Comparison of ENCODE assay signal across 24 mouse cellular contexts in genomic region chr2:104230444-104230843, GRCm38 (mm10).
A peak's percentile ranks its signal among the peaks of the same experiment; 100 is the strongest.
DNase-seq lines count a peak whose midpoint lies in the region; ATAC-seq and TF ChIP-seq lines count a peak whose summit lies in the region.
"Had no signal": no experiment of that assay in that cellular context is flagged by ENCODE, and none has a peak within 500 bp of the region (broad histone marks: within the 10 kb centered on the region; RNA-seq: fewer than 3 reads in every experiment).

No protein-coding gene starts in this region.

- no peak overlapping the region for H3K4me2 ChIP-seq in forebrain, embryonic 11.5 days (ENCODE audit: low read depth, low read length, severe bottlenecking)
- H3K4me2 ChIP-seq in forebrain, postnatal 0 days (ENCODE audit: low read depth), result no peak overlapping the region
- H3K4me2 ChIP-seq in lung, embryonic 14.5 days, result no peak overlapping the region
- H3K4me2 ChIP-seq: heart, embryonic 11.5 days; liver, embryonic 13.5 days; lung, embryonic 15.5 days; neural tube, embryonic 13.5 days had no signal

- H3K9ac ChIP-seq in forebrain, embryonic 11.5 days (ENCODE audit: low read length), result no peak overlapping the region
- no peak overlapping the region for H3K9ac ChIP-seq in forebrain, postnatal 0 days
- no peak overlapping the region for H3K9ac ChIP-seq in lung, embryonic 14.5 days
- H3K9ac ChIP-seq: liver, embryonic 13.5 days; lung, embryonic 15.5 days; neural tube, embryonic 13.5 days had no signal

- no peak for ATAC-seq in forebrain, embryonic 11.5 days (replicated peaks; ENCODE audit: low FRiP score)
- no peak for ATAC-seq in forebrain, postnatal 0 days
- peak; percentile 47; the same call in 1 of the 2 replicates for ATAC-seq in lung, embryonic 14.5 days (ENCODE audit: insufficient read depth)
- ATAC-seq: hindbrain, postnatal 0 days; intestine, embryonic 16.5 days; midbrain, embryonic 16.5 days had no signal

- H3K36me3 ChIP-seq in forebrain, embryonic 11.5 days (ENCODE audit: control insufficient read depth, insufficient read depth, low read length), result no peaks in the 10 kb centered on the region; the same call in 1 of the 2 replicates
- peaks cover 15% of the 10 kb centered on the region for H3K36me3 ChIP-seq in forebrain, postnatal 0 days (ENCODE audit: insufficient read depth)
- no peaks in the 10 kb centered on the region for H3K36me3 ChIP-seq in lung, embryonic 14.5 days (ENCODE audit: insufficient read depth)
- H3K36me3 ChIP-seq: forebrain, embryonic 10.5 days; hindbrain, embryonic 10.5 days; liver, embryonic 13.5 days; lung, embryonic 15.5 days had no signal

- 54% methylated on average over 2 of the region's 2 CpGs for WGBS in forebrain, embryonic 11.5 days
- WGBS in forebrain, postnatal 0 days, result 79% methylated on average over 2 of the region's 2 CpGs
- WGBS in lung, embryonic 14.5 days, result 44% methylated on average over 2 of the region's 2 CpGs
- 56% methylated on average over 2 of the region's 2 CpGs for WGBS in lung, adult 2 months

- no peaks in the 10 kb centered on the region for H3K9me3 ChIP-seq in forebrain, embryonic 11.5 days (ENCODE audit: control insufficient read depth, low read length)
- H3K9me3 ChIP-seq in forebrain, postnatal 0 days (ENCODE audit: low read length), result no peaks in the 10 kb centered on the region
- no peaks in the 10 kb centered on the region for H3K9me3 ChIP-seq in lung, embryonic 14.5 days (ENCODE audit: low read depth, low read length)
- H3K9me3 ChIP-seq: forebrain, embryonic 10.5 days; hindbrain, embryonic 10.5 days; liver, embryonic 13.5 days; lung, embryonic 15.5 days; neural tube, embryonic 13.5 days had no signal

- peak; percentile 42 for DNase-seq in forebrain, embryonic 11.5 days (ENCODE audit: low spot score)
- no peak for DNase-seq in forebrain, postnatal 0 days
- DNase-seq in lung, embryonic 14.5 days, result peak; percentile 47
- DNase-seq in lung, adult 2 months, result no peak
- peak; percentile 26 for DNase-seq in gastrocnemius, postnatal 25 days
- DNase-seq in skeletal muscle tissue, adult 2 months (ENCODE audit: low read depth, low spot score), result peak; percentile 23
- no peak for DNase-seq in T-cell, adult 2 months (ENCODE audit: low spot score)
- DNase-seq: cerebellum, adult 11 months; cerebellum, adult 9-11 months; kidney, adult 9 months; kidney, postnatal 14 days; liver, embryonic 13.5 days; retina, postnatal 1 day; right cerebral cortex, postnatal 25 days; thymus, postnatal 14 days had no signal

- H3K27me3 ChIP-seq in forebrain, embryonic 11.5 days (ENCODE audit: control insufficient read depth, insufficient read depth, low read length), result no peaks in the 10 kb centered on the region
- H3K27me3 ChIP-seq in forebrain, postnatal 0 days (ENCODE audit: insufficient read depth, low read length), result no peaks in the 10 kb centered on the region
- no peaks in the 10 kb centered on the region for H3K27me3 ChIP-seq in lung, embryonic 14.5 days (ENCODE audit: insufficient read depth, low read length)
- H3K27me3 ChIP-seq: liver, embryonic 13.5 days; lung, embryonic 15.5 days; neural tube, embryonic 13.5 days had no signal

- H3K27ac ChIP-seq in forebrain, embryonic 11.5 days (ENCODE audit: low read depth, low read length), result no peak overlapping the region
- H3K27ac ChIP-seq in forebrain, postnatal 0 days (ENCODE audit: low read depth, low read length), result no peak overlapping the region
- H3K27ac ChIP-seq in lung, embryonic 14.5 days (ENCODE audit: low read depth), result no peak overlapping the region
- H3K27ac ChIP-seq: forebrain, embryonic 10.5 days; hindbrain, embryonic 10.5 days; hindbrain, postnatal 0 days; liver, embryonic 13.5 days; lung, embryonic 15.5 days; neural tube, embryonic 13.5 days had no signal

- no peaks in the 10 kb centered on the region for H3K4me1 ChIP-seq in forebrain, embryonic 11.5 days (replicated peaks; ENCODE audit: control insufficient read depth, insufficient read depth, low read length)
- H3K4me1 ChIP-seq in forebrain, postnatal 0 days (ENCODE audit: insufficient read depth), result no peaks in the 10 kb centered on the region
- no peaks in the 10 kb centered on the region for H3K4me1 ChIP-seq in lung, embryonic 14.5 days (ENCODE audit: insufficient read depth)
- H3K4me1 ChIP-seq in lung, adult 2 months (ENCODE audit: control insufficient read depth, insufficient read depth, low read length), result no peaks in the 10 kb centered on the region
- H3K4me1 ChIP-seq: forebrain, embryonic 10.5 days; hindbrain, embryonic 10.5 days; liver, embryonic 13.5 days; lung, embryonic 15.5 days had no signal

- TF ChIP-seq CTCF in forebrain, postnatal 0 days (IDR thresholded peaks at IDR 0.05; ENCODE audit: low read depth), result no peak
- TF ChIP-seq CTCF in lung, embryonic 14.5 days (IDR thresholded peaks at IDR 0.05; ENCODE audit: low read depth), result no peak
- no peak for TF ChIP-seq CTCF in lung, adult 2 months (IDR thresholded peaks at IDR 0.05; ENCODE audit: insufficient read depth, low read length)

- no peak for TF ChIP-seq POLR2A in lung, adult 2 months (IDR thresholded peaks at IDR 0.05; ENCODE audit: borderline replicate concordance, extremely low read depth, low read depth, low read length)

- no peak overlapping the region for H3K4me3 ChIP-seq in forebrain, embryonic 11.5 days (ENCODE audit: low read depth, low read length)
- H3K4me3 ChIP-seq in forebrain, postnatal 0 days (ENCODE audit: low read depth, low read length), result no peak overlapping the region
- no peak overlapping the region for H3K4me3 ChIP-seq in lung, embryonic 14.5 days (ENCODE audit: low read depth, low read length)
- no peak overlapping the region for H3K4me3 ChIP-seq in lung, adult 2 months (replicated peaks; ENCODE audit: extremely low read depth, low read depth, low read length)
- H3K4me3 ChIP-seq: forebrain, embryonic 10.5 days; hindbrain, embryonic 10.5 days; liver, embryonic 13.5 days; lung, embryonic 15.5 days; myocyte; neural tube, embryonic 13.5 days had no signal

Comparison
In these comparisons a context has a peak if more than half of its experiments do, and no peak if none do; other contexts are left out.
1. DNase-seq: peak in forebrain, embryonic 11.5 days (single experiment), lung, embryonic 14.5 days (single experiment), gastrocnemius, postnatal 25 days (single experiment) and skeletal muscle tissue, adult 2 months (single experiment); none in forebrain, postnatal 0 days (single experiment), lung, adult 2 months (single experiment) and T-cell, adult 2 months (single experiment).